Mouse (Mus musculus): Measurements from ENCODE around the gene Id3.
A peak's percentile ranks its signal among the peaks of the same experiment; 100 is the strongest.

DNA sequence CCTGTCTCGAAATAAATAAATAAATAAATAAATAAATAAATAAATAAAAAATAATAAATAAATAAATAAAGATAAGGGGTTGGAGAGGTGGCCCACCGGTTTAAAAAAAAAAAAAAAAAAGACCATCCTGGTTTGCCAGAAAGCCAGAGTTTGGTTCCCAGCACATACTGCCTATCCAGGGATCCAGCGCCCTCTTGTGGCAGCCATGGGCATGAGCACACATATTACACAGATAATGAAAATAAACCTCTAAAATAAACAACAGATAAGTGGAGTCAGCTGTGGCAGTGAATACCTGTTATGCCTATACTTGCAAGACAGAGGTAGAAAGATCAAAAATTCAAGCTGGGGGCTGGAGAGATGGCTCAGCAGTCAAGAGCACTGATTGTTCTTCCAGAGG lies 6.4 kb downstream of the Id3 start:
- TF ChIP-seq CTCF (IDR thresholded peaks at IDR 0.05; ENCODE audit: insufficient read depth, low read length) (peak; percentile 91), POLR2A (IDR thresholded peaks at IDR 0.05; ENCODE audit: borderline replicate concordance, extremely low read depth, low read depth, low read length) (no peak)

Data from lung, adult 2 months (tissue).